Mouse (Mus musculus) adrenal gland (tissue): ENCODE results near the gene Ager.

Experiments
- intact Hi-C: fragments of 180-260 bp; cut with DNase I; formaldehyde crosslinking; loops from one replicate; pipeline ENCODE4 v1.15.1; 2025

Gene Ager

DNA sequence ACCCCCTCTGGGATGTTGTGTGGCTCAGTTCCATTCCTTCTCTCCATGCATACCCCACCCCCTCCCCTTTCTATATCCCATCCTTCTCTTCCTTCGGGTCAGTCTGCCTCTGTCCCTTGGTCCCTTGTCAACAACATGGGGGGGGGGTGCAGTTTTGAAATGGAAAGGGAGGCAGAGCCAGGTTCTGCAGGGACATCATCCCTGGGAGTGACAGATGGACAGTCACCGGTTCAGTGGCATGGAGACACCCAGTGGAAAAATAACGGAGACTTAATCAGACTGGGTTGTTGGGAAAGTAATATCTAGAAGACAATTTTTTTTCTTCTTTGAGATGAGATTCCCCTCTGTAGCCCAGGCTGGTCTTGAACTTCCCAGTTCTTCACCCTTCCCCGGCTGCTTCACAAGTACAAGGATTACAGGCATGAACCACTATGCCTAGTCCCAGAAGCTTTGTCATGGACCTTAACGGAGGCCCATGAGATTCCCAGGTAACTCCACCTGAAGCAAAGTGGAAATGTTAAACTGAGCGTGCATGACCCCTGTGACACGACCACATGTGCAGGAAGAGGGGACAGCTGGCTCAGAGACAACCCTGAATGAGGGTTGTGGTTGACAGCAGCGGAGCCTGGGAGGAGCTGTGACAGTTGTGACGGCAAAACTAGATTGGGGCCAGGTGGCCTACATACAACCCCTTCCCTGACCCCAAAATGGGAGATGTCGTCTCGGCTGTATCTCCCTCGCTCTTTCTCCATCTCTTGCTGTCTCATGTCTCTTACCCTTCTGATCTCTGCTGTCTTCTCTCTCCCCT, 32.3 kb downstream of the Ager start:
- intact Hi-C loops: no loop called here

GRCm38 (mm10) chr17:34630761-34631301, 33.2 kb downstream of the Ager start:
- intact Hi-C loops: no loop called here

- intact Hi-C loops: no loop called here
Measured at GRCm38 (mm10) chr17:34631647-34632046, 34.0 kb downstream of the Ager start.

DNA sequence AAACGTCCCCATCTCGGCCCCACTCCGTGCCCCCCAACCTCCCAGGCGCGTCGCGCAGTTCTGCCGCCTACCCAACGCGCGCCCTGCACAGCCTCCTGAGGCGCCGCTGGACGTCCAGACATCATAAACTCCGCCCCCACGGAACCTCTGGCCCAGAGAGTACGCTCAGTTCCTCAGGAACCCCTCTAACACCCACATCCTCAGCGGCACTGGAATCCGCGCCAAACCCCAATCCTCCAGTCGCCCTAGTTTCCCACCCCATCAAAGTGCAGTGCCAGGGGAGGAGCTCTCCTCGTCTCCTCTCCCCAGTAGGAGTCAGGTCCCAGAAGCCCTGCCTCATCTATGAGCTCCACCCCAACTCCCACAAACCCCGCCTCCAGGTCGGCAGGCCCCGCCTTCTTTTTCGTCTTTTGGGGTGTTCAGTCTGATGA, 34.6 kb downstream of the Ager start:
- intact Hi-C loops: no loop called here

GRCm38 (mm10) chr17:34635671-34636070, 38.0 kb downstream of the Ager start:
- intact Hi-C loops: no loop called here

- intact Hi-C loops: no loop called here
Measured at GRCm38 (mm10) chr17:34637459-34637858, 39.8 kb downstream of the Ager start.

DNA sequence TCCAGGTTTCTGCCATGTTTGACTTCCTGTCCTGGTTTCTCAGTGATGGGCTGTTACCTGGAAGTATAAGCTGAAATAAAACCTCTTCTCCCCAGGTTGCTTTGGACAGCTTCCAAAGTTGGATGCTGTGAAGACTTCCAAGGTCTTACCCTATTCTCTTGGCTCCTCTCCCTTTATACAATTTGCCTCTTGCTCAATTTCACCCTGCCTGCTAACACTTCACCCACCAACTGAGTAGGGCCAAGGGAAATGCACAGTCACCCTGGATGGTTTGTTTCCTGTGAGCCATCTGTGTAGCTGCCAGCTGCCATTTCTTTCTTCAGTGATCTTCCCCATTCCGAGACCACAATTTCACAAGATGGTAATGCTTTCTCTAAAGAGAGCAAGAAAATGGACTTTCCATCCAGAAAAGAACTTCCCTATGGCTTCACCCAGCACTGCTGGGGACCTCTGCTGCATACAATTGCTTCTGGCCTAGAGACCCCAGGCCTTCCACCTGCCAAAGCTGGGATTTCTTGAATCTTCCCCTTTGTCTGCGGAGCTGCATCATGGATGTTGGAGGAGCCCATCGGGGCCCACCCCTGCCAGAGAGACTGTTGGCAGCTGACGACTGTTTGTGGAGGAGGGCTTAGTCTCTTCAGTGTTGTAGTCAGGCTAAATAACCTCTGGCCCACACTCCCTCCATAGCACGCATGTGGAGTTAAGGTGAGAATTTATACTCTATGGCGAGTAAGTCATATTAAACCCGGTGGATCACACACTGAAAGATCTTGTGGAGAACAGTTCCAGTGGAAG, 42.0 kb downstream of the Ager start:
- intact Hi-C loops: no loop called here

- intact Hi-C loops: no loop called here
Measured at GRCm38 (mm10) chr17:34640778-34641601, 43.3 kb downstream of the Ager start.

GRCm38 (mm10) chr17:34641945-34642344, 44.3 kb downstream of the Ager start:
- intact Hi-C loops: no loop called here

DNA sequence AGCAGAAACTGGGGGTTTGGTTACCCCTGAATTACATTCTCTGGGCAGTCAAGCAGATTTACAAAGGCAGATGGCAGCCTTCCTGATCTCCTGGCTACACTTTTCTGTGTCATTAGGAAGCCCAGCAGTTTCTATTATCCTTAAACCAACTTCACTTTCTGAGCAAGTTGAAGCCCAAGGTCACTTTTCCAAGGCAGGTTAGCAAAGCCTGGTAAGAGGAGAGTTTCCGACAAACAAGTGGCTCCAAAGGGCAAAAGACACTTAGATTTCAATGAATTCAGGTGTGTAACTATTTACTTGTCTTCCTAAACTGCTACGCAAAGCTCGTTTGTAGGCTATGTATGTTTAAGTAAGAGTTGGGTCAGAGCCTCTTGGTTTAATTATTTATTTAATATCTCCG, 45.7 kb downstream of the Ager start:
- intact Hi-C loops: no loop called here

DNA sequence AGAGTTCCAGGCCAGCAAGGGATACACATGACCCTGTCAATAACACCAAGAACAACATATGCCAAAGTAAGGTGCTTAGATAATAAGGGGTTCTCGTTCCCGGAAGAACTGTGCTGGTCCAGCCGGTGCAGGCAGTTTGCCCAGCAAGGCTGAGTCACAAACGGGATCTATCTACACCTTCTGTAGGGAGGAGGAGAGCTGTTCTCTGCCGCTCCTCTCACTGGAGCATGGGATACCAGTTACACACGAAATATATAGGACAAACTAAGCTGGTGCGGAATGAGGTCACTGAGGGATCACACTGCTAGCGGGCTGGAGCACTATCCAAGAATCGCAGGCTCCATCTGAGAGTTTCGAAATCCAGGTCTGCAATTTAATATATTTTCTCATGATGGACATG, 46.3 kb downstream of the Ager start:
- intact Hi-C loops: no loop called here

DNA sequence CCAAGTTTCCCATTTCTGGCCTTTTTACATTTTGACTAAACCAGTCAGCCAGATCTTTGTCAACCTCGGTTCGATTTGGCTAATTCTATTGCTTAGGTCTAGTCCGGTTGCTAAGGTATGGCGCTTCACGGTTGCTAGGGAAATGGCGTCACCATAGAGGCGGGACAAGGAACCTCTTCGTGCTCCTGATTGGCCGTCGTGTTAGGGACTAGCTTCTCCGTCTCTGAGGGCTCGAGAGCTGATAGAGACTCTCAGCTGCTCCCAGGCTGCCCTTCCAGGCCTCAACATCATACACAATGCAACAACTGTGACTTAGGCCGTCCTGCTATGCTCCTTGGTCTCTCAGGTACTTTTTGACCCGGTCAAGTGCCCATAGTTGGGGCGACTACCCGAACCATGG, 46.9 kb downstream of the Ager start, which contains the start of gene Fkbpl:
Fkbpl (plus strand) TSS at position 157 of the 400 bp plus-strand sequence.
- intact Hi-C loops: no loop called here

DNA sequence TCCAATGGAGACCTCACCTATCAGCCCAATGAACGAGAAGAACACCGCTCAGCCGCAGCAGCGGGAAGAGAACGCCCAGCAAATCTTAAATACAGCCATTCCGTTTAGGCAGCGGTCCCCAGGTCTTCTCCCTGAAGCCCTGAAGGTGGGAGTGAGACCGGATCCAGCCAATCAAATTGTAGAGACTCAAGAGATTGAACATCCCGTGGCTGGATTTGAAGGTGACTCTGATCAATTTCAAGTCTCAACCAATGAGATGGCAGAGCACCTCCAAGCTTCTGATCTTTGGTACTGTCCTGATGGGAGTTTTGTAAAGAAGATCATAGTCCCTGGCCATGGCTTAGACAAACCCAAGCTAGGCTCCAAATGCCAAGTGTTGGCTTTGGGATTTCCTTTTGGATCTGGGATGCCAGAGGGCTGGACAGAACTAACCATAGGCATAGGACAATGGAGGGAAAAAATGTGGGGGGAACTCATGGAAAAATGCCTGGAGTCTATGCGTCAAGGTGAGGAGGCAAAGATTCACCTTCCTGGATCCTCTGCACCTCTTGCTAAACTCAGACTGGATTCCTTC, 47.7 kb downstream of the Ager start:
- intact Hi-C loops: no loop called here

DNA sequence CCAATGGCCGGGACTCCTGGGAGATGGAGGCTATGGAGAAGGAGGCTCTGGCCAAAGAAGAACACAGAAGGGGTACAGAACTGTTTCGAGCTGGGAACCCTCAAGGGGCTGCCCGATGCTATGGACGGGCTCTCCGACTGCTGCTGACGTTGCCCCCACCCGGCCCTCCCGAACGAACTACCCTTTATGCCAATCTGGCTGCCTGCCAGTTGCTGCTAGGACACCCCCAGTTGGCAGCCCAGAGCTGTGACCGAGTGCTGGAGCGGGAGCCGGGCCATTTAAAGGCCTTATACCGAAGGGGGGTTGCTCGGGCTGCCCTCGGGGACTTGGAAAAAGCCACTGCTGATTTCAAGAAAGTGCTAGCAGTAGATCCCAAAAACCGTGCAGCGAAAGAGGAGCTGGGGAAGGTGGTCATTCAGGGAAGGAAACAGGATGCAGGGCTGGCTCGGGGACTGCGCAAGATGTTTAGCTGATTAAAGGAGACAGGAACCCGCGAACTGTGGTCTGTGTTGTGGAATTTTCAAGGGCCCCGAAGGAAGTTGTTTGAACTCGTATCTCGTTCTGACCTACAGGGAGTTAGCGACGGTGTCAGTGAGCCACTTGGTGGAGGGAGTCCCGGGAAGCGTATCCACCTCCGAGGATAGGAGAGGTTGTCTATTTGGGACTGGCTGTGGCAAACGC, 48.3 kb downstream of the Ager start:
- intact Hi-C loops: no loop called here

DNA sequence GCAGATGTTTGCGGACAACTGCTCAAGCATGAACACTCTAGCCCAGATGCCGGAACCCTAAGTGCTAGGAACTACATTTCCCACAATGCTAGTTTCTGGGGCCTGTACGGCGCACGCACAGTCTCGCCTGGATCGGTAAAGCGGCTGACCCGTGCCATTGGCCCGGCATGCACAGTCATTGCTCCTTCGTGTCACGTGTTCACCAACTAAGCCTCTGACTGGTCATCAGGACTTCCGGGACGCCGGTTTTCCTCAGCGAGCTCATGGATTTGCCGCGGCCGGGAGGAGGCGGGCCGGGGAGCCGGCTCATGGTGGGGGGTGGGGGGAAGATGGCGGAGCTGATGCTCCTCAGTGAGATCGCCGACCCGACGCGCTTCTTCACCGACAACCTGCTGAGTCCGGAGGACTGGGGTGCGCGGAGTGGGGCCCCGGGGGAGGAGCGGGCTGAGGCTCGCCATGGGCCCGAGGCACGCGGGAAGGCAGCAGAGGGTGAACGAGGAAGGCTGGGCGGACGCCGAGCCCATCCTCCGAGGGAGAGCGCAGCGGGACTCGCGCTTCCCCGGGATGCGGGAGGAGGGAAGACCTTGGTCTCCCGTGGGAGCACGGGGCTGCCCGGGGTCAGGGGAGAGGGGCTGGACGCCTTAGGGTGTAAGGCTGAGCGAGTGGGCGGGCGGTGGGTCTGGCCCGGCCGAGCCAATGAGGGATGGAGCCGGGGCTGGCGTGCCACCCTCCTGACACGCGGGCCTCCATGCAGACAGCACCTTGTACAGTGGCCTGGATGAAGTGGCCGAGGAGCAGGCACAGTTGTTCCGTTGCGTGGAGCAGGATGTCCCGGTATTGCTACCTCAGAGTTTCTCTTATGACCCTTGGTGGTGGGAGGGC, 49.5 kb downstream of the Ager start, which contains the start of gene Atf6b:
Atf6b (plus strand) TSS at position 241 of the 882 bp plus-strand sequence.
- intact Hi-C loops: no loop called here

DNA sequence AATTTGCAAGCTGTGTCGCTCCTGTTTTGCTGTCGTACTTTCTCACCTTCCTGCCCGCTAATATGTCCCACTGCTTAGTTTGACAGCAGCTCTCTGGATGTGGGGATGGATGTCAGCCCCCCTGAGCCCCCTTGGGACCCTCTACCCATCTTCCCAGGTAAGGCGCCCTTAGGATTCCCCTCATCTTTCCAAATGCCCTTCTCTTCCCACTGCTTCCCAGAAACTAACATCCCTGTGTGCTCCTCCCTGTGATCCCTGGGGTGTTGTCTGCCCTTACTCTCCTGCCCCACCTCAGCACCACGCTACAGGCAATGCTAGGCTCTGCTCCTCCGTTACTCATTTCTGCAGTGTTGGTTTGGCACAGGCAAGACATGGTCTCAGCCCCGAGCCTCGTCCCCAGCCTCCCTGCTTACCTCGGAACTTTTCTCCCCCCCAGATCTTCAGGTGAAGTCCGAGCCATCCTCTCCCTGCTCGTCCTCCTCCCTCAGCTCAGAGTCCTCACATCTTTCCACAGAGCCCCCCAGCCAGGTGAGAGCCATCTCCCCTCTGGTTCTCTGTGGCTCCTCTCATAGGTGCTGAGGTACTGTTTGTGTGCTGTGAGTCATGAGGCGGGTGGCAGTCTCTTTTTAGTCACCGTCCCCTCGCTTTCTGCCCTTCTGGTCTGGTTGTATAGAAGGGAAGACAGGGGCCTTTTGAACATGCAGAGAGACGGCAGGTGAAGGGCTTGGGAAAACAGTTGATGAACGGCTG, 50.7 kb downstream of the Ager start:
- intact Hi-C loops: no loop called here

DNA sequence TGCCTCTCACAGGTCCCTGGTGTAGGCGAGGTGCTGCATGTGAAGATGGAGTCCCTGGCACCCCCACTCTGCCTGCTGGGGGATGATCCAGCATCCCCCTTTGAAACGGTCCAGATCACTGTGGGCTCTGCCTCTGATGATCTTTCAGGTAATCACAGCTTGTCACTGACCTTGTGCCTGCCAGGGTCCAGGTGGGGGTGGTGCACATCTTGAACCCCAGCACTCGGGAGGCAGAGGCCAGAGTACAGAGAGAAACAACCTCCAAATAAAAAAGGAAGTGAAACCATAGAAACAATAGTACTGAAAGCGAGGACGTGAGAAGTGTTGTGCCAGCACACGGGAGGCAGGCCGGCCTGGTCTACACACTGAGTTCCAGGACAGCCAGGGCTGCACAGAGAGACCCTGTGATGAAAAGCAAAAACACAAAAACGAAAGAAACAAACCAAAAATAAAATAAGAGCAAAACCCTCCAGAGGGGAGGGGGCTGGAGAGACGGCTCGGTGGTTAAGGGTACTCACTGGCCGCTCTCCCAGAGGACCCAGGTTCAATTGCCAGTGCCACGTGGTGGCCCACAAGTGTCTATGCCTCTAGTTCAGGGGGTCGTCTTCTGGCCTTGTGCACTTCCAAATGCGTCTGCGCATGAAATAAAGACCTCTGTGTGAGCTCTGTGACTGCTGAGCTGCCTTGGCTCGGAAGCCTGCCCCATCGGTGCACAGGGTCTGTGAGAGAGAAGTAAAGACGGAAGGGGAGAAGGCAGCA, 51.6 kb downstream of the Ager start:
- intact Hi-C loops: loop anchor here (1.0 kb wide), 1 partner anchor 29 kb away; no protein-coding TSS in a partner anchor
